Mouse (Mus musculus) layer of hippocampus, adult 9-10 months (tissue): ENCODE data around the gene Kdm2a.

Source experiments
- DNase-seq: peaks from one replicate; pipeline ENCODE4 v3.0.0; 2022; ENCODE audit warnings: low spot score

The Kdm2a gene

DNA sequence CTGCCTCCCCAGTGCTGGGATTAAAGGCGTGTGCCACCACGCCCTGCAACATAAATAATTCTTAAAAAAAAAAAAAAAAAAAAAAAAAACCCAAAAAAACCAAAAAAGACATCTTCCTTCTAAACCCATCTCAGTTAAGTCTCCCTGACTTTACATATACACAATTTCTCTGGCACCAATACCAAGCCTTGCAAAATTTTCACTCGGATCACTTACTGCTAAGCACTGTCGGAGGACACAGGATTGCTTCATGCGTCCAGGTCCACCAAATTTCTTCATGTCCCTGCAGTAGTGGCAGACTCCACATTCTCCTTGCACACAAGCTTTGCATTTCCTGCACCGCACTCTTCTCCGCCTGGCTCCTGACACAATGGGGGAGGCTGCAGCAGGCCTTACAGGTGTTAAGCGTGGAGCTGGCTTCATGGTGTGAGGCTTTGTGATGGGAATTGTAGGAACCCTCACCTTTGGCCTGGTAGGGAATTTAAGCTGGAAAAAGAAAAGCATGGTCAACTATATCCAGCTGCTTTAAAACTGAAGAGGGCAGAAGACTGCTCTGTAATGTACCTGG is 69.3 kb downstream of the Kdm2a start:
- DNase-seq, result no peak

DNA sequence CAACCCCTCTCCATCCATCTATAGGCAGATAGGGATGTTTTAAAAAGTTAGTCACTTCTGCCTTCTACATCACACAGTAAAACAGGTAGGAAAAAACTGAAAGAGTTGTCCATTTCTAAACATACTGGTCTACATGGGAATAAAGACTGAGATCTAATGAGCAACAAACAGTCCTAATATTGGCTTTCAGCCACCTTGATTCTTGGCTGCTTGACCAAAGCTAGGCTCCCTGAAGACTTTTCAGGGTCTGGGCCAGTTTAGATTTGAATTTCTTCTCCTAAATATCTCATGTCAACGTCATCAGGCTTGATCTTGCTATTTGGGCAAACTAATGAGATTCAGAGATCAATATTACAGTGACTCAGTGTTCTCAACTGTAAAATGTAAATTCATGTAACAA is 71.2 kb downstream of the Kdm2a start:
- DNase-seq, result no peak

DNA sequence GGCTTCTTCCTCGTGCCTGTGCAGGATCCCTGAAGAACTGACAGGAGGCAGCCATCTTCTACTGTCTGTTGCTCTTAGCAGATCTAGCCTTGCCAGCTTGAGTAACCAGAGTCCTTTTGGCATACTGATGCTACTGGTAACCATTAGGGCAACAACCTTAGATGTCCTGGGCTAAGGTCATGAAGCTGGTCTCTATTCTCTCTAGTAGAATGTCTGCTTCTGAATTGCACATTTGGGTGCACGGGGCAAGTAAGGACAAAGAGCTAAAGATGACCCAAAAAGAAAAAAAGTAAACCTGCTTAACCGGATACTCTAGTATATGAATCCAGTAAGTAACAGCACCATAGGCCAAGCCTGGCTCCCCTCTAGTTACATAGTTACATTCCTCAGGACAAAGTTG is 72.0 kb downstream of the Kdm2a start:
- no peak for DNase-seq

DNA sequence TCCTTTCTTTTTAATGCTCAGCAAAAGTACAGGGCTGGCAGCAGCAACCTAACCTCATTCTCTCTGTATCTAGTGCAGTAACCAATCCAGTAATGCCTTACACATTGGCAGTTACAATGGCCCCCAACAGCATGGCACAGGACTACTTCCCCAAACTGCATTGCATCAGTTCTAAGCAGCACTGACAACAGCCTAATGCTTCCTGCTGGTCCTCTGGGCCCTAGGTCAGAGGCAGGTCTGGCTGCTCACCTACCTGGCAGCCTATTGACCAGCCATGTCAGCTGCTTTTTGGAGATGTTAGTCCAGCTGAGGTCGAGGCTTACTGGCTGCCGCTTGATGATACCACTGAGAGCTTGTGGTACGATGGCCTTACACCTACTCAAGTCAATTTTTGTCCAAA is 76.0 kb downstream of the Kdm2a start:
- DNase-seq, result no peak

DNA sequence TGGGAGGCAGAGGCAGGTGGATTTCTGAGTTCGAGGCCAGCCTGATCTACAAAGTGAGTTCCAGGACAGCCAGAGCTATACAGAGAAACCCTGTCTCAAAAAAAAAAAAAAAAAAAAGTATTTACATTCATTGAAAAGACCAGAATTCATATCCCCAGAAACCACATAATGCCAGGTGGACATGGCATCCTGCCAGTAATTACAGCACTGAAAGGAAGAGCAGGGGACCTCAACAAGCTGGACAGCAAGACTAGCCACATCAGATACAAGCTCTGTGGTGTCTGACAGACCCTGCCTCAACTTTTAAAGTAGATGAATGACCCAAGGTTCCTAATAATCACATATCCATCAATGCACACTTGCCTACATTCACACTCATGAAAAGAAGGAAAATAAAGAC is 76.5 kb downstream of the Kdm2a start:
- no peak for DNase-seq

DNA sequence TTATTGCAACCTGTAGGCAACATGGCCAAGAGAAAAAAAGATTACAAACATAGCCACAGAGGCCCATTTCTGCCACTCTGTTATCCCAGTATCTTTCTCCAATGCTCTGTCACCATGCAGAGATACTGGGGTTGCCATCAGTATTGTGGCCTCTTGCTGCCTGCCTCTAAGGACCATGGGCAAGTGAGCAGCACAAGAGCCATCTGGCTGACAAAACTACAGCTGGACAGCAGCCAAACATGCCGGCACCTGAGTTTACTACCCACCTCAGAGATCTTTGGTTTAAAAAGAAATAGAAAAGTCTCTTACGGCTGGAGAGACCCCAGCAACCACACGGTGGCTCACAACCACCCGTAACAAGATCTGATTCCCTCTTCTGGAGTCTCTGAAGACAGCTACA is 78.8 kb downstream of the Kdm2a start:
- DNase-seq, result no peak

DNA sequence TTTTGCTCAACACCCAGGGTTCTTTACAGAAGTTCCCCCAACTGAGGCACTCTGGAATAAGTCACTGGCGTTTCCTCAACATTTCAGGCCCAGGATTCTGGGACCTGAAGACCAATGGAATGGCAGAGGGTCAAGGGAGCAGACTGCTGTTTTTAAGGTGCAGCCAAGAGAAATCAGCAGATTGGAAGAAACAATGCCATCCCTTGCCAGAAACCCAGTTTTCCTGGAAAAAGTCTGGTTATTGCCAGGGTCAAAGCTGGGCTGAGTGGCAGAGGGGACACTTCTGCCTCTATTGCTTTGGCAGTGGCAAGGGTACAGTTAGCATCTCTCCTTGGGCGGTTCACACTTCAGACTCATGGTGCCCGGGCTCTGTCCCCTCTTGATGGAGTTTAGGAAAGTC is 80.9 kb downstream of the Kdm2a start:
- no peak for DNase-seq

DNA sequence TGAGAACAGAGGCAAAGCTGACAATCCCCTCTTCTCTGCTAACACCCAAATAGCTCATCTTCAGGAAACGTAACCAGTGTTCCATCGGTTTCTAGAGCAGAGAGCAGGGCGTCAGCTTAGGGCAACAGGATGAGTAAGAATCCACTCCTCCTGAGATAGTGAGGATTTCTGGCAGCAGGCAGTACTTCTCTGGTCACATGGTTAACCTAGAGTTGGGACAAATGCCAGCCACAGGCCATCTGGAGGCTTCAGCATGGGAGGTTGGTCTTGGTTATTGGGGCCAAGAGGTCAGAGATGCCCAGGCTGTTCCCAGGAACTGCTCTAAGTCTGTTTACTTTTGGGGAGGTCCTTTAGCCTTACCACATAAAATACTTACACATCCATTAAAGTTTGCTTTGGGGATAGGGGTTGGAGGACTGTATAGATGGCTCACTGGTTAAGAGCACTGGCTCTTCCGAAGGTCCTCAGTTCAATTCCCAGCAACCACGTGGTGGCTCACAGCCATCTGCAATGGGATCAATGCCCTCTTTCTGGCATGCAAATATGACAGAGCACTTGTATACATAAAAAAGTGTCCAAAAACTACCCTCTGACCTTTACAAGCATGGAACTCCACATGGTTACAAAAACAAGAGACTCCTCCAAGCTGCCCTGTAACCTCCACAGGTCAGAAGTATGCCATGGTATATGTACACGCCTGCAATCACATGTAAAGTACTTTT is 82.7 kb downstream of the Kdm2a start:
- DNase-seq, result no peak

DNA sequence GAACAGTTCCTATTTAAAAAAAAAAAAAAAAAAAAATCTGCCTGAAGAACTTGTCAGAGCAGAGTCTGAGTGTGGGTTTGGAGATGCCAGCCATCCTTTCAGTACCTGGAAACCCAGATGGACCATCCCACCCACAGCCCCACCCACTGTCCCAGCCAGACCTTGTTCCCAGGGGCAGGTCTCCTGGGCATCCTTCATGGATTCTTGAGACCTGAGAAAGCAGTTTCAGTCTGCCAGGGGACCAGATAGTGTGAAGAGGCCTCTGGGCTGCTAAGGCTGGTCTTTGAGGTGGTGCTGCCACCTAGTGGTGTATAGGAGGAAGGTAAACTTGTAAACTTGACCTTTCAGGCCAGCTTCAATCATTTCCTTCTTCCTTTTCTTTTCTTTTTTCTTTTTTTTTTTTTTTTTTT is 88.3 kb downstream of the Kdm2a start:
- DNase-seq, result no peak

DNA sequence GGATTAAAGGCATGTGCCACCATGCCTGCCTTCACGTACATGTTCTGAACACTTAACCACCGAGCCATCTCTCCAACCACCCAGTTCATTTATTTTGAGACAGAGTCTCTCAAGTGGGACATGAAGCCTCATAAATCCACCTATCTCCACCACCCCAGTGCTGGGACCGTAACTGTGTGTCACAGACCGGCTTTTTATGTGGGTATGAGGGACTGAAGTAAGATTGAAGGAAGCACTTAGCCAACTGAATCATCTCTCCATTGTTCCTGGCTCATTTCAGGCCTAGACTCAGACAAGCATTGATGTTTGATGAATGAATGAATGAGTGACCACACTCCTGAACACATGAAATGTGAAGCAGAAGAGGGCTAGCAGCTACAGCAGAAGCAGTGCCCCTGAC is 88.8 kb downstream of the Kdm2a start:
- DNase-seq, result no peak

DNA sequence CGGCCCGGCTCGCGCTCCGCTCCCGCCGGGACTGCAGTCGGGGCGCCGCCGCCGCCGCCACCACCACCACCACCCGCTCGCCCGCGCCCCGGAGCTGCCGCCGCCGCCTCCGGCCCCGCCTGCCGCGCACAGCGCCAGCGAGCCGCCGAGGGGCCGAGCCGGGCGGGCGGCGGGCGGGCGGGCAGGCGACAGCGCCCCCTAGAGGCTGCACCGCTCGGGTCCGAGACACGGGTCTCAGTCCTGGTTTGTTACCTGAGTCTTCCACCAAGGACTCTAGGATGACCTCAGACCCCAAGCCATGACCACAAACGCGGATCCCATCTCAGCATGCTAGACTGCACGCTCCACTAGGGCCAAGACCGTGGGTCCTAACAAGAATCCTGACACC is 91.9 kb downstream of the Kdm2a start, which contains the start of gene Grk2:
Gene Grk2, minus strand, starts transcription at position 33 of the 388 bp plus-strand sequence.
- no peak for DNase-seq

DNA sequence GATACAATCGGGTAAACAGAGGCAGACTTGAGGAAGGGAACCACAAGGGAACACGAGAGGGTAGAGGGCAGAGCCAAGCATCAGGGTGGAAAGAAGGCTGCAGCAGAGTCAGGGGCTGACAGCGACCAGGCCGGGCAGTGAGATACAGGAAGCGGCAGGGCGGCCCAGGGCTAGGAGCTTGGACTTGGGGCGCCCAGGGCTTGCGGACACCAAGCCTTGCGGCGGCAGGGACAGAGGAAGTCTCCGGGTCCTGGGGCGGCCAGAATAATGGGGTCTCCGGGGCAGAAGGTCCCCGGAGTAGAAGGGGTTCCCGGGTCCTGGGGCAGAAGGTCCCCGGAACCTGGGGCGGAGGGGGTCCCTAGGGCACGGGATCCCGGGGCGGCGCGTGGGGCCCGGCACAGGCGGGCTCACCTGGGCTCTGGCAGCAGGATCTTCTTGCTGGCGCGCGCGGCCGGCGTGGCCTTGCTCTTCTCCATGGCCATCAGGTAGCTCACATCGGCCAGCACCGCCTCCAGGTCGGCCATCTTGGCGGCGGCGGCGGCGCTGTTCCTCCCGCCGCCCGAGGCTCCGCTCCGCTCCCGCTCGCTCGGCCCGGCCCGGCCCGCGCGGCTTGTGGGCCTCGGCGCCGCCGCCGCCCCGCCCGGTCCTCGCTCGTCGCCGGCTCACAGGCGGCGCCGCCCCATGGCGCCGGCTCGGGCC is 92.4 kb downstream of the Kdm2a start:
- DNase-seq, result no peak

DNA sequence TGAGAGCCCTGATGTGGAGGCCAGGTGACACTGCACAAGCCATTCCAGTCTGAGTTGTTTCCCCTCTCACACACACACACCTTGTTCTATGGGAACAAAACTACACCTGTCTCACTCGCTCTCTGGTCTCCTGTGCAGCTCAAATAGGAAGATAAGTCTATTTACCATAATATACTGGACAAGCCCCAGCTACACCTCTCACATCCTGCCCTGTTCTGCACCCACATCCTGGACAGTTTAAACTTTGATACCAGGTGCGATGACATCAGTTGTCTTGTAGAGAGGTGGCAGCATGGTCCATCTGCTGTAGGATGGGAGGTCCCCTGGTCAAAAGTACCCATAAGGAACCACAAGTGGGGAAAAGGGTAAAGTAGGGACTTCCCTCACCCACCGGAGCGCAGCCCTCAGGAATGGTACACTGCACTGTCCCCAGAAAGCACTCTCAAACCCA is 93.2 kb downstream of the Kdm2a start:
- DNase-seq, result no peak

DNA sequence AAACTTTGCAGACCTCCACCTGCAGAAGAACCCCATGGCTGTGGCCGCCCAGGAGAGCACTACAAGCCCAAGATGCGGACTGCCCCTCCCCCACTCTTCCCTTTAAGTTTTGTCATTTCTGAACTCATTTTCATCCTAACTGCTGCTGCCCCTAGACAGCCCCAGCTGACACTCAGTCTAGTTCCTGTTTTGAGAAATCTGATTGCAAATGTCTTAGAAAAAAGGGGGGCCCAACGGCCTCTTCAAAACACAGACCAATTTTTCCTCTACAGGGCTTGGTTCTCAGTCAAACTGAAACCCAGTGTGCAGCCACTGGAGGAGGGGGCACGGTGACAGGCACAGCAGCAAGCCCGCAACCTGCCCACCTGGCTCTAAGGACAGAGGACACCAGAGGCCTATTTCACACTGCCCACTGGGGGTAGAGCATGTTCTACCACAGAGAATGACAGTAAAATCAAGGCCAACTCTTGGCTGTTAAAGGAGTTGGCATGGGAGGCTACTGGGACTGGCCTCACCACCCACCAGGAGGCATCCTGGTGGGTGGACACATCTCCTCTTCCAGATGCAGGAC is 93.7 kb downstream of the Kdm2a start:
- no peak for DNase-seq

DNA sequence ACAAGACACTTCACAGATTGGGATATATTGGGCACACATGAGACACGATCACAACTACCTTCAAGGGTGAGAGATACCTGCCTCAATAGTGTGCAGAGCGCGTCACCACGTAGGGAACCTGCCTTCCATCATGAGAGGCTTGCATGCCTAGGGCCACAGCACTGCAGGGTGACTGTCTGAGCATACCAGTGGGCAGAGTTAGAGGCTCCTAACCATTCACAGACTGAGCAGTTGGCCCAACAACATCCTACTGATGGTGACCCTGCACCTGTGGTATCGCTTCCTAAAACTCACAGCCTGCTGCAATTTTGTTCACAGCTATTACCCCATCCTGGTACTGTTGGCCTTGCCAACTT is 94.5 kb downstream of the Kdm2a start:
- no peak for DNase-seq

DNA sequence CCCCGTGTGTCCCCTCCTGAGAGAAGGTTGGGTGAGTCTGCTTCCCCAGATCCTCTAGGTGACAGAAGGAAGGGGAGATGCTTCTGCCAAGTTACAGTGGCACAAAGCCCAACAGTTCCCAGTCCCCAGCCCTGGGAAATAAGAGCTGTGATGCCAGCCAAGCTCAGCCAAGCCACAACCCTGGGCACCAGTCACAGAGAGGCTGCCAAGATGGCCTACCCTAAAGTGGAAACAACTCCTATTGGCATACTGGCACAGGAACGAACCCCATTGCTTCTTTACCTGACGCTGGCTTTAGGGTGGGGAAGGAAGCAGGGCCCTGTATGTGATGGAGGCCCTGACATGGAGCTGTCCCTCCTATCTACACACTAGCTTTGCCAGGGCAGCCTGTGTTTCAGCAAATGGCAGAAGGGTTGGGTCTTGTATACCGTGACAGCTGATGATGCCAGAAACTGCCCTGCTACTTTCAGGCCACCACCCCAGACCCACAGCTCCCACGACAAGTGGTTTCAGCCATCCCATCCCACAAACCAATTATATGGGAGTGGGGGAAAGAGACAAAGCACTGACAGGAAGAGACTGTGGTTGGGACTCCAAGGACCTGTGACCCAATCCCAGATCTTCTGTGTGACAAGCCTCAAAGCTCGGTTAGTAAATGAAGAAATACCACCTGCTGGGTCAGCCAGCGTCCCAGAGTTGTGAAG is 95.0 kb downstream of the Kdm2a start:
- no peak for DNase-seq

DNA sequence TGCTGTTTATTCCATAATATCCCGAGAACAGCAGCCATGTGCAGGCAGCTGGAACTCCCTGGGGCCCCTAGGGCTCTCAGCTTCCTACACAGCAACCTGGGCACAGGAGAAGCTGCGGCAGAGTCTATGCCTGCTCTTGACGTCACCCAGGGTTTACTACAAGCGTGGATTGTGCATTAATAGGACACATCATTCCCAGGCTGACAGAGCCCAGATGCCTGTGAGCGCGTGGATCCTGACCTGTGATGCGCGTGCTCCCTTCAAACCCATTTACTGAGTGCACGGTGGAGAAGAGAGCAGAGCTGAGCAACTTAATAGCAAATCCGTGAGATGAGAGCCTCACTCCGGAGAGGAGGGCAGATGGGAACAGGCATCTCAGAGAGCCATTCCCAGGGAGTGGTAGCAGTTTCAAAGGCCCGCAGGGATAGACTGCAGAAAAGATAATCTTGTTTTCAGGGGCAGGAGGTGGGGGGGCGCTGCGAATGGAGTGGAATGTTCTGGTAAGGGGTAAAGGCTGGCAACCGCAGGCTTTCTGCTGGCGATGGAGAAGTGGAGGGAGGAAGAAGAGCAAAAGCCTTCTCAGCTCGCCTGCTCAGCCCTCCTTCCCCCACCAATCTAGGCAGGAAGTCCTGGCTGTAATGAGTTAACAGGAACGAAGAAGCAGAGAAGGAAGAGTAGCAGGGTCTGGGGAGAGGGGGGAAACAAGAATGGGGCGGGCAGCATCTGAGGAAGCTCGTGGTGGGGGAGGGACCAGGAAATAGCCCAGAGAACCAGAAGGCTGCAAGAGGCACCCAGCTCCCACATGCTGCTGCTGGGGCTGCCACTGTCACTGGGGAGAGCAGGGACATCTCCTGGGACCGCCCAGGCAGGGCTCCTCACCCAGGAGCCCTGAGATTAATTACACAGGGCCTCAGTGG is 96.1 kb downstream of the Kdm2a start:
- DNase-seq, result no peak

DNA sequence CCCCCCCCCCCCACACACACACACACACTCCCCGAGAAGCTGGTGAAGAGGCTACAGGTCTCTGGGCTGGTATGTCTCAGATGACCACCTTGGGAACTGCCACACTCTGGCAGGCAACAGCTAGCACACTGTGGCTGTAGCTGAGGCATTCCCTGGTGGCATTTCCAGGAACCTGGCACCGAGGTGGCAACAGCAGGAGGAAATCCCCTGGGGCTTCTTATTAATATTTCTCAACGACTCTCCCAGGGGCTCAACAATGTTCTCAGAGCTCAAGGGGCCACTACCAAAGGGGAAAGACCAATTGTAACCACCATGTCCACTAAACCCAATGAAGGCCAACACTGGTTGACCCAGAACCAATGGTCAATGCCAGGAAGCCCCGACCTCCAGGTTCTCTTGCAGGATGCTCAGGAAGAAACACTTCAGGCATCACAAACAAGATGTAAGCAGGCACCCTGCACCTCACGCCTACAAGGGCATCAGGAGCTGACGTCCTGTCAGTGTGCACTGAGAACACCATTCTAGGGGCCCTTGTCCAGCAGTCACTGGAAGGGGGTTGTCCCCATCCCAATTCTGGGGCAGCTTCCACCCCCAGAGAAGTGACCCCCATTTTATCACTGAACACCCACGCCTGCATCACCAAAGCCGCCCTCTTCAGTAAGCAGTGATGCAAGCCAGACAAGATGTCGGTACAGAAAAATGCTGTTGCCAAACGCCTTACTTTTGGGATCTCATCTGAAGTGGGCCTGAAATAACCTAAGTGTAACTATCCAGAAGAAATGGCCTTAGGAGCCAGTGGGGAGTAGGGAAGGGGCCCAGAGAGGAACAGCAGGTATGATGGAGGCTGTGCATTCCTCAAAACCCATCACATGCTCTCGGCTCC is 97.0 kb downstream of the Kdm2a start:
- no peak for DNase-seq

DNA sequence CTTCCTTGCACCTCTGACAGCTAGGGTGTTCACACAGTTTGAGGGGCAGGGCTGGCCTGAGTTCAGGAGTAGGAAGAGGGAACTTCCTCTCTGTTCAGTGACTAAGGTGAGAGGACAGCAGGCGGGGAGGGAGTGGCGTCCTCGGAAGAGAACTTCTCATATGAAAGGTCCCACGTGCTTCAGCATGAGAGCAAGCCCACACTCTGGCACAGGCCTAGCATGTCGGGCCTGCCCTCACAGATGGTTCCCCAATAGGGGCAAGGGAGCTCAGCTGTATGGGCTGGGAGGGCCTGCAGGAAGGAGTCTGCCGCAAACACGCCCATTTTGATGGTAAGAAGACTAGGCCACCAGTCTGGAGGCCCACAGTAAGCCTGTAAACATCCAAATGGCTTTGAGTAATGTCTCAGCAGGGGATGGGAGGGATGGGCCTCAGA is 97.8 kb downstream of the Kdm2a start:
- DNase-seq, result no peak

DNA sequence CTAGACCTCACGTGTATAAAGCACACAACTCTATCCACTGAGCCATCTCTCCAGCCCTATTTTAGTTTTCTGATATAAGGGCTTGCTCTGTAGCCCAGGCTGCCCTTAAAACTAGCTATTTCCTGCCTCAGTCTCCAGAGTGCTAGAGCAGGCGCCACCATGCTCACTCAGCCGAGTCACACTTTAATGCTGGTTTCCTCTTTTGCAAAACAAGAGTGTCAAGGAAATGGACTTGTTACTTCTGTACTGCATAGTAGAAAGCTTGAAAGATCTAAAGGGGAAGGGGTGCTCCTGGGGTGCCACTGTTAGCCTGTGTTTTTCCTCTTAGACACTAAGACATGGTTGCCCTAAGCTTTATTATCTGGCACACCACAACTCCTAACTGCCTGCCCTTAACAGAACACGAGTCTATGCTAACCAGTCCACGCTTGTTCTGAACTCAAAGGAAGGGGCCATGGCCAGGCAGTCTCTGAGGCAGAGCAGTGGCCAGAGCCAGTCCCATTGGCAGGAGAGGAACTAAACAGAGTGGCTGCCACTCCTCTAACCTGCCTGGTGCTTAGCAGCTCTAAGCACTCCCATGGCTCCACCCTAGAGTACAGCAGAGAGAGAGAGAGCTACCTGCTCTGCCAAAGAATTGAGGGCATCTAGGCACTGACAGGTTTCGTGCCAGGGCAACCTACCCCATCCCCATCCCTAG is 98.4 kb downstream of the Kdm2a start:
- DNase-seq, result no peak
